In the genomic region with DNA sequence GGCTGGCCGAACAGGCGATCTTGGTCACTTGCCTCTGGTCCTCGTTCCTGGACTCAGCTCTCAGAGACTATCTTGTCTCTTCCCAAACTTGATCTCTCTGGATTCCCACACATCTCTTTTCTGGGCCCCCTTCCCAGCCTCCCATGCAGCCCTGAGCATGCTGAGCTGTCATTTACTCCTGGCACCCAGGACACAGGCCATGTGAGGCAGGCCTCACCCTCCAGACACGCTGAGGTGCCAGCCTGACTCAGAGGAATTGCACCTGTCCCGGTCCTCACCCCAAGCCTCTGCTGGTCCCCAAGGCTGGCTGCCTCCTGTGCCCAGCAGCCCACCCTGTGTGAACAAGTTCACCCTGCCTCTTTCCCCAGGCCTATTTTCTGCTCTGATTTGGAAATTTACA, we compare ENCODE assay signal across 19 mouse cellular contexts. TPM values are rescaled to one million over a fixed set of nuclear protein-coding genes. Genes with fewer than 3 reads are reported as not detected.
DNase-seq lines count a peak whose midpoint lies in the region; ATAC-seq and TF ChIP-seq lines count a peak whose summit lies in the region.
"Had no signal": no experiment of that assay in that cellular context is flagged by ENCODE, and none has a peak within 500 bp of the region (broad histone marks: within the 10 kb centered on the region; RNA-seq: fewer than 3 reads in every experiment).

No protein-coding gene starts in this region.

- H3K9ac ChIP-seq in neural tube, embryonic 15.5 days (replicated peaks) = peak overlapping the region; percentile 20; the same call in 1 of the 2 replicates
- H3K9ac ChIP-seq: embryonic facial prominence, embryonic 15.5 days had no signal

- no peak for TF ChIP-seq CTCF in layer of hippocampus, adult 2 months (conservative IDR thresholded peaks at IDR 0.05)
- TF ChIP-seq CTCF in gastrocnemius, adult 2 months (IDR thresholded peaks at IDR 0.05) = no peak

- H3K4me2 ChIP-seq in neural tube, embryonic 15.5 days = peak overlapping the region; percentile 25
- H3K4me2 ChIP-seq: embryonic facial prominence, embryonic 15.5 days had no signal

- H3K4me3 ChIP-seq in layer of hippocampus, adult 2 months = peak overlapping the region; percentile 29
- H3K4me3 ChIP-seq in brown adipose tissue, adult 24 weeks (ENCODE audit: insufficient read depth, low read depth, low read length) = 0 out of 2 replicates have a peak overlapping the region, but pooled peaks have one; percentile 3
- H3K4me3 ChIP-seq in gastrocnemius, adult 2 months = peak overlapping the region; percentile 81
- no peak overlapping the region for H3K4me3 ChIP-seq in neural tube, embryonic 15.5 days (replicated peaks)
- H3K4me3 ChIP-seq: embryonic facial prominence, embryonic 15.5 days; limb, embryonic 10.5 days had no signal

- ATAC-seq in neural tube, embryonic 15.5 days (ENCODE audit: low FRiP score) = no peak

- DNase-seq in layer of hippocampus, adult 2 months (ENCODE audit: low spot score in 2 of 2) = no peak
- no peak for DNase-seq in layer of hippocampus, postnatal 14 days (ENCODE audit: low spot score in 2 of 2)
- peak; percentile 88 for DNase-seq in gastrocnemius, adult 2 months
- no peak for DNase-seq in embryo, embryonic 10.5 days (ENCODE audit: low spot score)
- DNase-seq in cerebellum, adult 8-10 months = no peak
- DNase-seq: adrenal gland, adult 2 months; cerebellum, adult 9-11 months; embryo, embryonic 11 days; heart, adult 18-20 months; heart, postnatal 36 days; kidney, adult 11 months; lung, adult 18-20 months; lung, postnatal 36 days had no signal

- H3K27me3 ChIP-seq in neural tube, embryonic 15.5 days (replicated peaks) = peaks cover 33% of the 10 kb centered on the region

- peaks cover 16% of the 10 kb centered on the region for H3K4me1 ChIP-seq in brown adipose tissue, adult 24 weeks (ENCODE audit: control insufficient read depth, insufficient read depth, insufficient read length, low read length)
- H3K4me1 ChIP-seq in neural tube, embryonic 15.5 days = peaks cover 52% of the 10 kb centered on the region

- peak overlapping the region; percentile 93 for H3K27ac ChIP-seq in layer of hippocampus, adult 2 months
- H3K27ac ChIP-seq in brown adipose tissue, adult 24 weeks (replicated peaks; ENCODE audit: low read depth, low read length) = no peak overlapping the region
- peak overlapping the region; percentile 81 for H3K27ac ChIP-seq in gastrocnemius, adult 2 months
- H3K27ac ChIP-seq in neural tube, embryonic 15.5 days (replicated peaks) = no peak overlapping the region
- H3K27ac ChIP-seq: embryonic facial prominence, embryonic 15.5 days; kidney, postnatal 0 days; limb, embryonic 10.5 days had no signal

- 82% methylated on average over 5 of the region's 5 CpGs for WGBS in neural tube, embryonic 15.5 days

- H3K9me3 ChIP-seq in neural tube, embryonic 15.5 days (replicated peaks) = no peaks in the 10 kb centered on the region
- H3K9me3 ChIP-seq: embryonic facial prominence, embryonic 15.5 days; limb, embryonic 10.5 days had no signal

- H3K36me3 ChIP-seq in neural tube, embryonic 15.5 days = peaks cover 7% of the 10 kb centered on the region
- H3K36me3 ChIP-seq: embryonic facial prominence, embryonic 15.5 days; limb, embryonic 10.5 days had no signal

- intact Hi-C loops in gastrocnemius, adult 2 months (cut with DNase I) = no loop called here

RNA-seq across cellular contexts. Expression of gene Kcnb1, which starts 2.8 kb away (rescaled TPM):
- 100 to 1,000 TPM; 103 to 105 TPM for total RNA-seq in layer of hippocampus, adult 2 months (2021)
- total RNA-seq in layer of hippocampus, postnatal 14 days (2021) = 10 to 100 TPM; 62.0 to 69.6 TPM
- 48.2 and 67.9 TPM in 2 replicates for polyA plus RNA-seq in brown adipose tissue, adult 24 weeks (2012; ENCODE audit: insufficient read depth, insufficient read length, missing spikeins)
- 10 to 100 TPM; 16.1 to 20.7 TPM for total RNA-seq in gastrocnemius, adult 2 months (2021)
- 3.8 and 3.9 TPM in 2 replicates for polyA plus RNA-seq in neural tube, embryonic 15.5 days (2015; fragmentation: Nextera tagmentation; extraction: Ambion mirVana)

RNA-seq across cellular contexts. Expression of gene Ptgis, which starts 53.3 kb away (rescaled TPM):
- under 1 TPM; 0.72 to 0.81 TPM for total RNA-seq in layer of hippocampus, adult 2 months (2021)
- total RNA-seq in layer of hippocampus, postnatal 14 days (2021) = 1 to 10 TPM; 1.3 to 2.1 TPM
- polyA plus RNA-seq in brown adipose tissue, adult 24 weeks (2012; ENCODE audit: insufficient read depth, insufficient read length, missing spikeins) = 2.0 and 4.3 TPM in 2 replicates
- 1 to 10 TPM; 1.7 to 5.2 TPM for total RNA-seq in gastrocnemius, adult 2 months (2021)
- 5.6 and 6.7 TPM in 2 replicates for polyA plus RNA-seq in neural tube, embryonic 15.5 days (2015; fragmentation: Nextera tagmentation; extraction: Ambion mirVana)
- total RNA-seq: megakaryocyte-erythroid progenitor cell, adult 5-6 weeks had no signal

Comparison
In these comparisons a context has a peak if more than half of its experiments do, and no peak if none do; other contexts are left out.
1. H3K27ac ChIP-seq: peak in layer of hippocampus, adult 2 months (single experiment) and gastrocnemius, adult 2 months (single experiment); none in brown adipose tissue, adult 24 weeks (single experiment) and neural tube, embryonic 15.5 days (single experiment).